Mouse (Mus musculus): ENCODE data around the gene Ttc28.

GRCm38 (mm10) chr5:111125746-111126145 lies 246.1 kb downstream of the Ttc28 start:
- TF ChIP-seq CTCF (IDR thresholded peaks at IDR 0.05; ENCODE audit: control insufficient read depth, insufficient read depth, insufficient read length) (no peak), CEBPB (IDR thresholded peaks at IDR 0.05; ENCODE audit: low read depth) (no peak), MYOD1 (IDR thresholded peaks at IDR 0.05; ENCODE audit: control insufficient read depth, insufficient read length, low read depth) (no peak), MAX (IDR thresholded peaks at IDR 0.05) (no peak), FOSL1 (IDR thresholded peaks at IDR 0.05; ENCODE audit: insufficient read depth, low read length, poor library complexity, severe bottlenecking) (no peak), MYOG (IDR thresholded peaks at IDR 0.05; ENCODE audit: control insufficient read depth, extremely low read depth, insufficient read length) (no peak), USF1 (IDR thresholded peaks at IDR 0.05; ENCODE audit: low read depth) (no peak)
